Mouse (Mus musculus) CD8-positive naive resting alpha-beta T cell, adult 2 months (primary cell): ENCODE data around the gene Trim13.
"Not testable (repeated sequence)": the region's sequence is repeated elsewhere in the genome, so short reads cannot be mapped to it uniquely, and the experiment has no call there.

Source experiments
- DNase-seq, 2 experiments: peaks; one replicate each; pipeline ENCODE4 v3.0.0; 2022; ENCODE audit warnings: low read depth in 2 of 2, low spot score in 2 of 2

Trim13 gene

DNA sequence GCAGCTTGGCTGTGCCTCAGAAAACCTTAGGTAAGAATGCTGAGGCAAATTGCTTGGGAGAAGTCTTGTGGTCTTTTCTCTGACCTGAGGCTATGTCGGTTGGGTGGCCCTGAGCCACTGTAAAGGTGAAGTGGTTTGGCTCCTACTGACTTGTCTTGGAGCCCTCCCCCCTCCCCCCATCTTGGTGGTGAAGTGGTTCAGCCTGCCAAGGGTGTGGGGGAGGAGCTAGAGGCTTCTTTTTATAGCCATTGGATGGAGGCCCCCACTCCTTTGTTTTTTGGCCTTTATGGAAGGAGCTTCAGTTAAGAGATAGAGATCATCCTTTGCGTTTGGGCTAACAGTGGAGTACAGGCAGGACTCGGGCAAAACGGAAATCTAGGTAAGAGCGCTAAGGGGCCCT is at the start of gene Trim13:
Gene Trim13, plus strand, starts transcription at position 280 of the 400 bp plus-strand sequence.
- DNase-seq: no peak

DNA sequence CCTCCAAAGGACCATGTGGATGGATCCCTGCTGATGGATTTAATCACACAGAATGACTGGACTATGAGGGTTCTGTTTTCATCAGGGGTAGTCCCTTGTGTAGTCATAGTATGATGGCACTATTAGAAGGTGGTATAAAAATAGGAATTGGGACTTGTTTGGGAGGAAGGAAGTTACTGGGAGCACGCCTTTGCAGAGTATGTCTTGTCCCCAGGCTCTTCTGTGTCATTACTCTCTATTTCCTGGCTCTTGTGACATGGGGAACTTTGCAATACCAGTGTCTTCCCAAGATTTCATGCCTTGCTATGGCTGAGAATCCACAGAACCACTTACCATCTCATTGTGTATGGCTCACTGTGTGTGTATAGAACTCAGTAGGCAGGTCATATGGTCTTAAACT is 49.4 kb upstream of the Trim13 start:
- no peak for DNase-seq

DNA sequence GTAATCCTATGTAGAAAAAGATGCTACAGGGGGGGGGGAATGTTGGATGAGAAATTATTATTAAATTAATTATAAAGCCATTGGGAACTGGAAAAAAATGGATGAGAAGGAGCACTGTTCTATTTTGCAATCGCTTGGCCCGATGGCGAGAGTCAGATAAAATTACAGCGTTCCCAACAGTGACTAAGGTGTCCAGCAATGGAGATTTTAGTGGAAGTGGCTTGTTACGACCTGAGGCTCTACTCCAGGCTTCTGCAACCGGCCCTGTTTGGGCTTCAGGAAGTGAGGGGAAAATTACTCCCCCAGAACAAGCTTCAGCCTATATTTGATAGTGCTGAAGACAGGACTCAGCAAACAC is 42.1 kb upstream of the Trim13 start:
- no peak for DNase-seq

DNA sequence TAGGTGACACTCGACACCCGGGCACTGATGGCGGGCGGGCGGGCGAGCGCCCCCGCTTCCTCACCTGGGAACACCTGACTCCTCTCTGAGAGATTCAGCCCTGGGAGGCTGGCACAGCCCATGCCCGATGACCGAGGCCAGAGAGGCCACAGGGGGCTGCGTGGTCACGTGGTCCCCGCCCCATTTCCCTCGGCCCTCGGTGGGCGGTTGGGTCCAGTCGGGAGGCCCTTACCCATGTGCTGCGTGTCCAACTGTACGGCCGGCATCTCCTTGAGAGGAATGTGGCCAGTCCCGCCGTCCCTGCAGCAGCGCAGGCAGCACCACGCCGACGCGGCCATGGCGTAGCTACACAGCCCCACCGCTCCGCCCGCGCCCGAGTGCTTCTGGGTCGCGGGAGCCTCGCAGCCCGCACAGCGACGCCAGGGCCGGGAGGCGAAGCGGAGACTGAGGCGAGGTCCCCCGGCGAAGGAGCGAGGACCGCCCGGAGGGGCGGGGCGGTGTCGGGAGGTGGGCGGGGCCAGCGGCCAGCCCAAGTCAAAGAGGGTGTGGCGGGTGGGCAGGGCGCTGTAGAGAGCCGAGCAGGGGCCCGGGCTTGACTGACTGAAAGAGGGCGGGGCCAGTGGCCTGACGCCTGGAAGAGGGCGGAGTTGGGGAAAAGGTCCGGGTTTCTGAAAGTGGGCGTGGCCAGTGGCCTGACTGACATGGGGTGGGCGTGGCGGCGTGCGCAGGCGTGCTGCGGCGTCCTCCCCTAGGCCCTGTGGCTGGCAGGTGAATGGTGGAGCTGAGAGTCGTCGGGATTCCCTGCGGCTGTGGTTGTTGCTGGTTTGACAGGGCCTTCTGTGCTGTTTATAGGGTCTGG is 41.5 kb upstream of the Trim13 start, which contains the start of gene Spryd7:
Gene Spryd7, minus strand, starts transcription at position 598 of the 859 bp plus-strand sequence.
- DNase-seq: peak; percentile 95 to 97

DNA sequence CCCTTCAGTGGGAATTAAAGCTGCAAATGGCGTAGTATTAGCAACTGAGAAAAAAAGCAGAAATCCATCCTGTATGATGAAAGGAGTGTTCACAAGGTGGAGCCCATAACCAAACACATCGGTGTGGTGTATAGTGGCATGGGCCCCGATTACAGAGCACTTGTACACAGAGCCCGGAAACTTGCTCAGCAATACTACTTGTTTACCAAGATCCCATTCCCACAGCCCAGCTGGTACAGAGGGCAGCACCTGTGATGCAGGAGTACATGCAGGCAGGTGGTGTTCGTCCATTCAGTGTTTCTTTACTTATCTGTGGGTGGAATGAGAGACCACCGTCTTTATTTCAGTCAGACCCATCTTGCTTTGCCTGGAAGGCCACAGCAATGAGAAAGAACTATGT is 39.1 kb upstream of the Trim13 start:
- no peak for DNase-seq

DNA sequence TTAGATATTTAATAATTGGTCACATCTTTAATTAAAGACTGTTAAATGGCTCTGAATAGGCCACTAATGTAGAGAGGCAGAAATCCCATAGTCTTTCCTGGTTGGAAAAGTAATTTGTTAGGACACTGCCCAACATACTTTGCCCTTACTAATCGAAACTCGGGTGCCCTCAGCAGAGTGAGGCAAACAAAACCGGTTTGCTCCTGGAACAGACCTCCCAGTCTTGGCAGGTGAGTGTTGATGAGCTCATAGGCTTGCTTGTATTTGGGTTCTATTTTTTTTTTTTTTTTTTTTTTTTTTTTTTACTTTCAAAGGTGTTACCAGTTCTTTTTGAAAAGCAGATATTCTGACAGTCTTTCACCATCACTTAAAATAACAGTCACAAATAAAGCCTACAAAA is 38.2 kb upstream of the Trim13 start:
- DNase-seq: no peak

DNA sequence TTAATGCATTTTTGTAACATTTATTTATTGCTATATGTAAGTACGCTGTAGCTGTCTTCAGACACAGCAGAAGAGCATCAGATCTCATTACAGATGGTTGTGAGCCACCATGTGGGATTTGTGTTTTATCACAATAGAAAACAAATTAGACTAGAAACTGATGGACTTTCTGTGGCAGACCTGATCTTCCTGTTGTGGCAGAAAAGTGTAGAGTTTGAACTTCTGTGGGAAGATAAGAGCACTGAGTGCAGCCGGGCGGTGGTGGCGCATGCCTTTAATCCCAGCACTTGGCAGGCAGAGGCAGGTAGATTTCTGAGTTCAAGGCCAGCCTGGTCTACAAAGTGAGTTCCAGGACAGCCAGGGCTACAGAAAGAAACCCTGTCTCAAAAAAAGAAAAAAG is 31.8 kb upstream of the Trim13 start:
- DNase-seq: not testable (repeated sequence)

DNA sequence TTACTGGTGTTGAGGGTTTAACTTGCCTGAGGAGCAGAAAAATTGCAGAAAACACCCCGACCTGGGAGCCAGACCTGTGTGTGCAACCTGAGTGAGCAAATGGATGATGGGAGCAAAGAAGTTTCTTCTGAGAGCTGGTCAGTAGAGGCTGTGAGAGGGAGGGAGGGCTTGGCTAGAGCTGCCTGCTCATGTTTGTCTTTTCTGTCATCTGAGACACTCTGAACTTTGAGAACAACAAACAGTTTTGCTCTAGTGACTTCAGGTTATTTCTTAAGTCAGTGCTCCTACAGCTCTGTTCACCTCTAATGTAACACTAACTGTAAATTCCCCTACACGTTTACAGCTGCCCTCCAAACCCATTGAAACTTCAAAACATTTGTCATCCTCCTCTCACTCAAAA is 28.7 kb upstream of the Trim13 start:
- DNase-seq: no peak

DNA sequence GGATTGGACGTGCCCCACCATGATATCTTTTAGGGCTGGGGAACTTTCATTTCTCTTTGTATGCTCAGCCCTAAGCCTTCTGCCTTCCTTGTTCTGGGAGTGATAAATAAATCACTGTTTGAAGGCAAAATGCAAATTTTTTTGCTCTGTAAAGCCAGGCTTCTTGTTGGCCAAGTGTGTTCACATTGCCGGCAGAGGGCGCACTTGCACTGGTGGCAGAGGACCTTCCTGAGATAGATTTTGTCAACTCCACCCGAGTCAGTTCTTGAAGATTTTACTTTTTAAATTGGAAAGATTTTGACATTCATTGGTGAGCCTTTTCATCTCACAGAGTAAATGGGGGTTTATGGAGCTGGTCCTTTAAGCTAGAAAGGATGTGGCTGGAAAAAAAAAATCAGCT is 26.7 kb upstream of the Trim13 start:
- peak; percentile 77 to 86 for DNase-seq

DNA sequence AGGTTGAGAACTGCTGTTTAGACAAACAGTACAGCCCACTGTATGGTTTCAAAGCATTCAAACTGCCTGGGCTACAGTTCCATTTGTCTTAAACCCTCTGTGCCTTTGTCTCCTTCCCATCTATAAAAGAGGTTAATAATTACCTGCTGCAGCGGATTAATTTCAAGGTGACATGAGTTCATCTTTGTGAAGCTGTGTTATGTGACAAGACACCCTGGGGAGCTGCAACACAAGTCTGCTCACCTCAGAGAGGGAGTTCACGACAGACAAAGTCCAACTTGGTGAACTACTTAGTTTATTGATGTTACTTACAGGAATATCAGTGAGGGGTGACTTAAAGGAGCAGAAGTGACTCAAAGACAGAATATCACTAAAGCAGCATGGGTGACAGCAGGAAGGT is 25.9 kb upstream of the Trim13 start:
- no peak for DNase-seq

DNA sequence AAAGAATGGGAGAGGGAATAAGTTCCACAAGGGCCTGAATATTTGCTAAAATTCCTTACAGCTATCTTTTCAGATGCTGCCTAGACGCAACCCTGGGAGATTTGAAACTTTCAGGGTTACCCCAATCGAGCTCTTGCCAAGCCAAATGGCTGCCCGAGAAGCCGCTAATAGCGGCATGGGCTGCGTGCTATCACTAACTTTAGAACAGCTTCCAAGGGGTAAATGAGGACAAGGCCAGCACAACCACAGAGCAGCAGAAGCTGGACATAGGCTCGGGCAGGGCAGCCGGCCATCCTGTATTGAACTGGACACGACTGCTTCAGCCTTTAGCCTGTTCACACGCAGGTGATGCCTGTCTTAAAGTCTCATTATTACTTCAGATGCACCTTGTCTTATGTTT is 23.0 kb upstream of the Trim13 start:
- no peak for DNase-seq

DNA sequence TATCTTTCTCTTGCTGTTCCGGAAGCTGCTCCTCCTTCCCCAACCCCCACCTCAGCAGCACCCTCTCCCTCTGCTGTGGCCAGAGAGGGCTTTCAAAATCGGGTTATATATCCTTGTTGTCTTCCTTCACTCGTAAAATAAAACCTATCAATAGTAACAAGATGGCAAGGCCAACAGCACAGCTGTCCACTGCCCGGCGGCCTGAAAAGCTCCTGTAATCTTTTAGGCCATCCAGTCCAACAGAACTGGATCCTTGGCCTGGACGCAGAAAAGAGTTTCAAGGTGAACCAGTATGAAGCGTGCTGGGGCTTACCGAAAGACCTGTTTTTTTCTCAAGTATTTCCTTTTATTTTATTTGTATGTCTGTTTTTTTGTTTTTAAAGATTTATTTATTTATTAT is 22.1 kb upstream of the Trim13 start:
- no peak for DNase-seq

DNA sequence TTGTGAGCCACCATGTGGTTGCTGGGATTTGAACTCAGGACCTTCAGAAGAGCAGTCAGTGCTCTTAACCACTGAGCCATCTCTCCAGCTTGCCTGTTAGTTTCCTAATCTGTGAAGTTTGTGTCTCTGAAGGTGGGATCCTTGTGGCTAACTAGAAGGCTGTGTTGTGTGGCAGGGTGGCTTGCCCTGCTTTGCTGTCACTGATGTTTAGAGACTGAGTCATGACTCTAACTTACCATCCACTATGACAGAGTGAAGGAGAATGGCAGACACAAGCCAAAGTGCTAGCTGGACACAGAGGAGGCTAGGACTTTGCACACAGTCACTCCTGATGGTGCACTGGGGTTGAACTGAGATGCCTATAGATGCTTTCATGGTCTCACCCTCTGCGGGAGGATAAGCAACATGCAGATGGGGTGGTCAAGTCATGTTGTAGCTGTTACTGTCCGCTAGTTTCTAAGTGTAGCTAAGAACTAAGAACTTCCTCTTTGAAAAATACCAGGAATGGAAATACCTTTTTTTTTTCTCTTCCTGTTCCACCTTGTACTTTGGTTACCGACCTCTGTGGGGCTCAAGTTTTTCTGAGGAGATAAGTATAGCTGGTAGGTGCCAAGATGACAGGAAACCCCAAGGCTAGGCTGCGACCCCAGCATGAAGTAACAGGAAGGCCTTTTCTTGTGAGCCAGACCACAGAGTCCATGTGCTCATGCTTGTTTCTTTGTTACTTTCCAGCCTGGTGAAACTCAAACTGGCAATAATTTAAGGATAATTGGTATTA is 8.6 kb upstream of the Trim13 start:
- no peak for DNase-seq

DNA sequence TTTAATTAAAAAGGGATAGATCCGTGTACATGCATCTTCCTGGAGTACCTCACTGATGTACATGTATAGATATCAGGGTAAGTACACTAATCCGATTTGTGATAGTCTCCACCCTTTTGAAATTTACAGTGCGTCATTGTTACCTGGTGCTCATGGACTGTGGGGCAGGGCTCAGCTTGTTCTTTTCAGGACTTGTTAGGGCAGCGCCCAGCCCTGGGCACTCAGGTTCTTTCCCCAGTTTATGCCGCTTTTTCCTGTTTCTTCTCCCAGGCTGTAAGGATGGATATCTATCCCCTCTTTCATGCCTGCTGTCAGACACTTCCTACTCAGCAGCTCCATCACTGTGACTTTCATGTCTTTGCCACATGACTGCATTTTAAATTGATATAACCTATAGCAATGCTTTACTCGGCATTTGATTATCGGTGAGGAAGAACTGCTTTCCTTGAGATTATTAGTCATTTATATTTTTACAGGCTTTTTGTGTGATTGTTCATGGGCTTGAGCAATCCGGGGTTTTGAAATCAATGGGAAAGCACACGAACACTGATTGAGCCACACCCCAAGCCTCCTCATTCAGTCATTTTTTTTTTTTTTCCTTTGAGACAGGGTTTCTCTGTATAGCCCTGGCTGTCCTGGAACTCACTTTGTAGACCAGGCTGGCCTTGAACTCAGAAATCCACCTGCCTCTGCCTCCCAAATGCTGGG is 1.2 kb upstream of the Trim13 start:
- no peak for DNase-seq

DNA sequence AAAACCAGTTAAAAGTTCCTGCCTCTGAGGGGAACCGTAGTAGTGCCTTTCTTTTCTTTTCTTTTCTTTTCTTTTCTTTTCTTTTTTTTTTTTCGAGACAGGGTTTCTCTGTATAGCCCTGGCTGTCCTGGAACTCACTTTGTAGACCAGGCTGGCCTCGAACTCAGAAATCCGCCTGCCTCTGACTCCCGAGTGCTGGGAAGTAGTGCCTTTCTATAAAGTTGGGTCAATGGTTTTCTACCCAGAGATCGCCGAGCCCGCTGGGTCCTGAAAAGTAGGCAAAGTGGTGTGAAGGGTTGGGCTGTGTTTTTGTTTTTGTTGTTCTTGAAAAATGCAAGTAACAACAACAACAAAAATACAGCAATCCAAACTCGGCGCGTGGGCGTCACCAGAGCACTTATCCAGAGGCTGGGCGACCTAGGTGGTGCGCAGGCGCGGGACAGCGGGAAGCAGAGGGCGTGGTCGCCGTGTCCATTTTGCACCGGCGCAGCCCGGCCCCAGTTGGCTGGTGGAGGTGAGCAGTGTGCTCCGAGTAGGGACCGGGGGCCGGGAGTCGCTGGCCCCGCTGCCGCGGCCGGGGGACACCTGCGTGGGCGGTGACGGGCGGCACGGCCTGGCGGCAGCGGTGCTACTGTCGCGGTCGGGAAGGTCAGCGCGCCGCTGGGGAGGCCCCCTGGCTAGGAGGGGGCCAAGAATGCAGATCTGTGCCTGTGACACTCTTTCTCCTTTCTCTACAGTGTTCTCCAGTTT is 1.2 kb downstream of the Trim13 start:
- peak; percentile 77 to 87 for DNase-seq

DNA sequence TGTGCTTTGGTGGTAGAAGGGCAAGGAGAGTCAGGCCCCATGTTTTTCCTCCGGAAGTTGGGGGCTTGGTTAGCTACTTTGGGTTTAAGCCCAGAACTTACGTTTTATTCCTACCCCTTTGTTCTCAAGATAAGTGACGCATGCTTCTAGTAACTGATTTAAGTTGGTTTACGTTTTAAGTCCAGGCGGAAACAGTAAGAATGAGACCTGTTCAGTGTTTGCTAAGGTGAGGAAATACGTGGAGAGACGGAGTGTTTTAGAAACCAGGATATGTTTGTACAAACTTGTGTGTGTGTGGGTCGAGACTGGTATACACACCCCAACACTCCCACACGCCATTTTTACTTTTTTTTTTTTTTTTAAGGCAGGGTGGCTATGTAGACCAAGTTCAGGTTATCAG is 3.3 kb downstream of the Trim13 start:
- no peak for DNase-seq

DNA sequence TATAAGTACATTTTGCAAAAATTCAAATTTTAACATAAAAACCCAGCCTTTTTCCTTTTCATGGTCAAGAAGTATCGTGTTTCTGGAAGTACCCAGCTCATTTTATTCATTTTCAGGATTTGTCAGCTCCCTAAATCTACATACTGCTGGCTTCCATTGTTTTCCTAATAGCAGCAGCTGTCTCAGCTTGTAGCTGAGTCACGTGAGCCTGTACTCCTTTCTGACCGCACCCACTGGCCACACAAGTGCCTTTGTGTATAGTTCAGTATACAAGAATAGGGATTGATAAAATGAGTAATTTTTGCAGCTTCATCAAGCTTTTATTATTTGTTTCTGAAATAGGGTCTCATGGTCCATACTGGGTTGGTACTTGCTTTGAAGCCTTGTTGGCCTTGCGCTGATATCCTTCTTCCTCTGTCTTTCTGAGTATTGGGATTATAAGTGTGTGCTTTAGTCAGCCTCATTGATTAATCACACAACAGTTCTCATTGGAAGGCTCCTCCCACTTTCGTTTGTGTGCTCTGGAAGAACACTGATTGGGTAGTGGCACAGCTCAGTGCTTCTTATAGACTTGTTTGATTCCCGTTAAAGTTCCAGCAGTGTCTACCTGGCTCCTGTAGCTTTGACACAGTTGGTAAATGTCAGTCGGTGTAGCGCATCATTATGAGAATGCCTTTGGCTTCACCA is 5.2 kb downstream of the Trim13 start:
- DNase-seq: no peak

DNA sequence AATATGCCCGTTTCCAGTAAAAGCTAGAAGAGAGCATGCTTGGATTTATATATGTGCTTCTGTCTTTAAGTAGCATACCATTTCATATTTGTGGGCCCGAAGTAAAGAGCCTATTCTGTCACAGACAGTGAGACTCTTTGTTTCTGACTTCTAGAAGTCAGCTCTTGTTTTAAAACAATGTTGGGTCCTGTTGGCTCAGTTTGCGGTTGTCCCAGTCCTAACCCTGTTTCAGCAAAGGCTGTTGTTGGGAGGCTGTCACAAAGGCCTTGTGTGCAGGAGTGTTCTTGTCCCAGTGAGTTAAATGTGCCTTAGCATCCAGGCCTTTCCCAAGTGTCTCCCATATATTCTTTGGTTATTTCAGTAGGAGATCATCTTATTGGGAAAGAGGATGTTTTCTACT is 6.0 kb downstream of the Trim13 start:
- DNase-seq: no peak

DNA sequence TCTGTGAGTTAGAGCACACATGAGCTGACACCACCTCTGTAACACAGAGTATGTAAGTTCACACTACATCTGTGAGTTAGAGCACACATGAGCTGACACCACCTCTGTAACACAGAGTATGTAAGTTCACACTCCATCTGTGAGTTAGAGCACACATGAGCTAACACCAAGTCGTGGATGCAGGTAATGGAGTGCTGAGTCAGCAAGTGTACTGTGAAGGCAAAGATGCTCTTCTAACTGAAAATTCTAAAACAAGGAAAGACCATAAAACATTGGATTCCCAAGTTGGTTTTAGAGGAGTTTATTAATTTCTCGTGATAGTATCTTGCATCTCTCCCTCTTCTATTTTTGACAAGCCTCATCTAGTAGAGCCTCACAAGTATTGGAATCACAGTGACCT is 8.0 kb downstream of the Trim13 start:
- not testable (repeated sequence) for DNase-seq

DNA sequence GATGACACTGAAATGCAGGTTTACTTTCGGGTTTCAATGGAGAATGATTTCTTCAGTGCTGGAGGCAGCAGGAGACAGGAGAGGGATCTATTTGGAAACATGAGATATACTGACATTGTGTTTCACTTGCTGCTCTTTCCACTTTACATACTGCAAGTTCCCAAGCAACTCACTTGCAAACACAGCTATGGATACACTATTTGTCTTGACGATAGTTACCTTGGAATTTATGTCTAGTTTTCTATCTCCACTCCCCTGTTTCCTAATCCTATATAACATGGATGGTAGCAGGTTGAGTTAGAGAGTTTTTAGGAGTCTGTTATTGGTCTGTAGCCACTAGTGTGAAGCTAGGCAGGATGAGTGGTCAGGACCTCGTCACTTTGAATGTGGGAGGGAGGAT is 9.1 kb downstream of the Trim13 start, which contains the start of gene Kcnrg:
Gene Kcnrg, plus strand, starts transcription at position 301 of the 400 bp plus-strand sequence.
- DNase-seq: no peak
